Mouse (Mus musculus): Measurements from ENCODE around the gene Rfc2.

GRCm38 (mm10) chr5:134593093-134593492, 11.9 kb downstream of the Rfc2 start:
- TF ChIP-seq CTCF (IDR thresholded peaks at IDR 0.05; ENCODE audit: insufficient read depth, low read depth, low read length) (no peak), POLR2A (IDR thresholded peaks at IDR 0.05; ENCODE audit: insufficient read depth, low read depth, low read length) (no peak)
